Mouse (Mus musculus): ENCODE data around the gene Ace.

Gene Ace

GRCm38 (mm10) chr11:105967741-105968574 lies at the start of gene Ace:
Gene Ace (plus strand): TSS chr11:105967945.
- peak; percentile 97 for DNase-seq

GRCm38 (mm10) chr11:105920098-105920785 lies 47.5 kb upstream of the Ace start:
- DNase-seq = peak; percentile 79

- peak; percentile 71 for DNase-seq
Measured at GRCm38 (mm10) chr11:105920836-105921235, 46.9 kb upstream of the Ace start.

- no peak for DNase-seq
Measured at GRCm38 (mm10) chr11:105921275-105921674, 46.5 kb upstream of the Ace start.

- peak; percentile 88 for DNase-seq
Measured at GRCm38 (mm10) chr11:105922769-105923663, 44.7 kb upstream of the Ace start.

GRCm38 (mm10) chr11:105927065-105928030 lies 40.4 kb upstream of the Ace start:
- peak; percentile 96 for DNase-seq

GRCm38 (mm10) chr11:105928171-105928570 lies 39.6 kb upstream of the Ace start:
- peak; percentile 67 for DNase-seq

- peak; percentile 85 for DNase-seq
Measured at GRCm38 (mm10) chr11:105931380-105931779, 36.4 kb upstream of the Ace start.

GRCm38 (mm10) chr11:105933746-105934145 lies 34.0 kb upstream of the Ace start:
- DNase-seq = no peak

- peak; percentile 97 for DNase-seq
Measured at GRCm38 (mm10) chr11:105934303-105934711, 33.4 kb upstream of the Ace start.

GRCm38 (mm10) chr11:105934816-105935215 lies 32.9 kb upstream of the Ace start:
- peak; percentile 98 for DNase-seq

- peak; percentile 93 for DNase-seq
Measured at GRCm38 (mm10) chr11:105935496-105935895, 32.2 kb upstream of the Ace start.

- peak; percentile 99 for DNase-seq
Measured at GRCm38 (mm10) chr11:105936200-105936599, 31.5 kb upstream of the Ace start.

- DNase-seq = peak; percentile 92
Measured at GRCm38 (mm10) chr11:105936974-105937373, 30.8 kb upstream of the Ace start.

GRCm38 (mm10) chr11:105938771-105939170 lies 29.0 kb upstream of the Ace start:
- peak; percentile 96 for DNase-seq

- DNase-seq = no peak
Measured at GRCm38 (mm10) chr11:105941973-105942372, 25.8 kb upstream of the Ace start.

GRCm38 (mm10) chr11:105943133-105944102 lies 24.3 kb upstream of the Ace start:
- peak; percentile 97 for DNase-seq

GRCm38 (mm10) chr11:105944126-105944621 lies 23.6 kb upstream of the Ace start:
- peak; percentile 99 for DNase-seq

- peak; percentile 99 for DNase-seq
Measured at GRCm38 (mm10) chr11:105944770-105945672, 22.7 kb upstream of the Ace start.

Data from heart, adult 11 months (tissue).